Mouse (Mus musculus) olfactory bulb, adult 2 months (tissue): ENCODE results near the gene Grm5.

Source experiments
- CTCF ChIP-seq: fragments of 200-500 bp; IDR thresholded peaks from 2 replicates; pipeline ENCODE4 v1.5.1; 2012; ENCODE audit warnings: low read depth, mild to moderate bottlenecking, low read length, moderate library complexity; ENCODE audit not compliant: insufficient read depth
- POLR2A ChIP-seq: fragments of 200-500 bp; IDR thresholded peaks from 2 replicates; pipeline ENCODE4 v1.6.1; 2012; ENCODE audit warnings: mild to moderate bottlenecking, low read depth, low read length, moderate library complexity; ENCODE audit not compliant: insufficient read depth

GRCm38 (mm10) chr7:87539031-87539430 is 44.9 kb upstream of the Grm5 start:
- TF ChIP-seq CTCF (no peak), POLR2A (no peak)
